Mouse (Mus musculus): ENCODE results near the gene Traf2.
"Not testable (repeated sequence)": the region's sequence is repeated elsewhere in the genome, so short reads cannot be mapped to it uniquely, and the experiment has no call there.

Traf2 gene

DNA sequence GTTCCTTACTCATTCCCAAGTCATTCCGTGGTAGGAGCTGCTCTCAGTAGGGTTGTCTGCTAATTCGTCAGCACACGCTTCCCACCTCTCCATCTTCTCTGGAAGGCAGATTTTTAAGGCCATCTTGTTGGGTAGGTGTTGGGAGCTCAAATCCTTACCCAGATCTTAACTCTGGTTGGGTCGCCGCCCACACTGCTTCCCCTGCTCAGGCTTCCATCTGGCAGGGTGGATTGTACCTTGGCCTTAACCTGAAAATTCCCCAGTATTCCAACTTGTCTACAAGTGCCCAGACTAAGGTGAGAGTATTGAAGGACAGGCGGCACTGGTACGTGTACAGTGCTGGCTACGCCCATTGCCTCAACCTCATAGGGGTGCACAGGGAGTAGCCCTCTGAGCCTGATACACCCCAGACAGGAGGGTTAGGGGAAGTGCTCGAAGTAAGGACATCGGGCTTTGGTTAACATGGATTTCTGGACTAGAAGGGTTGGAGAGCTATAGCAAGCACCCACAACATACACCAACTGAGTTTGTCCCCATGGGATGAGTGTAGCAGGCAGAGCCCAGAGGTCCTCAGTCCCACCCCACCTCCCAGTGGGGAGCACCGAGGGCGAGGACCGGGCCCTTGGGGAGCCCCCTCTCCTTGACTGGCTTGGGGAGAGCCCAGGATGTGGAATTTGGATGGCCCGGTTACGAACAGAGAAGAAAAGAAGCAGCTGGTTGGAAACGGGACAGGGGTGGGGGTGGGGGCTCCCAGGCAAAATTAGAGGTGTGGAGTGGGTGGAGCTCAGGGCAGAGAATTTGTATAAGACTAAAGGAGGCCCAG is 29.5 kb upstream of the Traf2 start:
- peak; percentile 16 for DNase-seq (ENCODE audit: low read depth, low spot score)

DNA sequence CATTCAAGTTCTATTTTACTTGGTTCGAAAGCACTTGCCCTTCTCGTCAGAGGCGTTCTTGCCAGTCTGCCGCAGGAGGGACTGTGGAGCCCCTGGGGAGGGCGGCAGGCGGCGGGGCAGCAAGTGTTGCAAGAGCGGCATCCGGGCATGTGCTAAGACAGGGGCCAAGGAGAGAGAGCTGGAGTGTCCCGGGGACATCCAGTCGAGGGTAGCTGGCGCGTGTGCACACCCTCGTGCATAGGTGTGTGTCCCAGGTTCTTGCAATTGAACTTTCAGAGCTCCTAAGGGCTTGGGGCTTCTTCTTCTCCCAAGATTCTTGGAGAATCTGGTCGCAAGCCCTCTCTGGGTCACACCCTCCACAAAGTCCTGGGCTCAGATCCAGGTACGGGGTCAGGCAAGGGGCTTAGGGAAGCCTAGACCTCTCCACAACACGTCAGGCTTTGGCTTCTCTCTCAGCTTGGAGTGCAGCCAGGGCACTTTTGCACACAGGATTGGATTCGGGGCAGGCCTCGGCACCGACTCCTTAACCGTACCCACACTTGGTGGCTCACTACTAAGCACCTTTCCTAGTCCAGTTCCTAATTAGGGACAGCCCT is 28.8 kb upstream of the Traf2 start:
- peak; percentile 23 for DNase-seq (ENCODE audit: low read depth, low spot score)

DNA sequence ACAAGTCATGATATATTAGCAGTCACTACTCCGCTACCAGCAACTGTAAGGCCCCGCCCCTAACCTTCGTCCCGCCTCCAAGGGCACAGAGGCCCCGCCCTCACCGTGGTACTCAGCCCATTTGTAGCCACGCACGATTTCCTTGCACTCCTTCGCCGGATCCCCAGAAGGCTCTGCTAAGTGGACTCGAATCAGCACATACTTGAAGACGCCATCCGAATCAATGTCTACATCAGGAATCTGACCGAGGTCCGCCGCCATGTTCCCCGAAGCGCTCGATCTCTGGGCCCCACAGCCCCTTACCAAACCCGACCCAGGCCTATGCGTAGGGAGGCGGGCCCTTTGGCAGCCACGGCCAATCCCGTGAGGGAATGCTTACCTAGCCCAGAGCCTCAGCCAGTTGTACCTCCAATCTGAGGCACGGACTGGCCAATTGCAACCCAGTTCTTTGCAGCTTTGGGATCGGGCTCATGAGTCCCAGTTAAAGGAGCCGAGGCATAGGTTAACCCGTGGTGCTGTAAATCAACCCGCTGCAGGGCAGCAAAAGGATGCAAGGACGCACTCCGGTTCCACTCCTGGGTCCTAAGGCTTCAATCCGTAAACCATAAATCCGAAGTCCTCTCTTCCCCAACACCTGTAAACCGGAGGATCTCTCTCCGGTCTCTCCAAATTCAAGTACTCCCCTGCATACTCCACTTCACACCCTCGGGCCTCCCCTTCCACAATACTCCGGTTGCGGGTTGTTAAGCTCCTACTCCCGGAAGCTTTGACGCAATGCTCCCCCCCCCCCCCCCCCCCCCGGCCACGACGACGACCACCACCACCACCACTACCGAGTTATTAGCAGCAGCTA is 28.1 kb upstream of the Traf2 start, which contains the start of the genes Mamdc4 and Phpt1:
Gene Mamdc4, minus strand, starts transcription at position 267 of the 853 bp plus-strand sequence.
Gene Phpt1, minus strand, starts transcription at position 646 of the 853 bp plus-strand sequence.
- peak; percentile 99 for DNase-seq (ENCODE audit: low read depth, low spot score)

DNA sequence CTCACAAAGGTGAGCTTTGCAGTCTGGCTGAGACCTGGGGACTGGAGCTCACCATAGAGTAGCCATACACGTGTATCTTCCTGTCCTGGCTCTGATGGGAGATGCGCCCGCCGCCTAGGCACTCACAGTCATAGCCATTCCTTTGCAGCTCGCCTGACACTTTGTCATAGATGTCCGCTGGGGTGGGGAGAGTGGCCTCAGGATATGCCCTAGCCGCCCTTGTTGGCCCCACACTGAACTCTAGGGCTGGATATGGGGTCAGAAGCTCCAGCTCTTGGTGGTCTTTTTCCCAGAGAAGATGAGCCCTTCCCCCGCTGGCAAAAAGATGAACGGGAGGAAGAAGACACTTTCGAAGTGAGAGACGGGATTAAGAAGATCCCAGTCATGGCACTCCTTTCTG is 27.4 kb upstream of the Traf2 start:
- no peak for DNase-seq (ENCODE audit: low read depth, low spot score)

- no peak for DNase-seq (ENCODE audit: low read depth, low spot score)
Observed at GRCm38 (mm10) chr2:25573068-25573467, 26.3 kb upstream of the Traf2 start.

DNA sequence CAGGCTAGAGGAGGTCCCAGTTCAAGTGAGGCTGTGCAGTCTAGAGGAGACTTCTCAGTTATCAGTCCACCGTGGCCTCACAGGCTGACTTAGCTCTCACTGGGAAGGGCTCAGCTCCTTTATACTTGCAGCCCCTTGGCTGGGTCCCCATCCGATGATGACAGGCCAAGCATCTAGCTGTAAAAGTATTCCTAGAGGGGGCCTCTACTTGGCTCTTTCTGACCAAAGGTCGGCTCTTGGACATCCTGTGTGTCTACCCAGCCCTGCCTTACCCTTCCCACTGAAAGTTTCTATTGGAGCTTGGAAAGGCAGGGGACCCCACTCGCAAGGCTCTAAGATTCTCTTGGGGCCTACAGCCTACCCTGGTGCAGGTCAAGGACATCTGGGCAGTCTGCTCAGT is 24.5 kb upstream of the Traf2 start:
- no peak for DNase-seq (ENCODE audit: low read depth, low spot score)

GRCm38 (mm10) chr2:25569323-25569722 is 22.6 kb upstream of the Traf2 start:
- DNase-seq (ENCODE audit: low read depth, low spot score): no peak

GRCm38 (mm10) chr2:25568473-25569019 is 21.8 kb upstream of the Traf2 start:
- peak; percentile 45 for DNase-seq (ENCODE audit: low read depth, low spot score)

DNA sequence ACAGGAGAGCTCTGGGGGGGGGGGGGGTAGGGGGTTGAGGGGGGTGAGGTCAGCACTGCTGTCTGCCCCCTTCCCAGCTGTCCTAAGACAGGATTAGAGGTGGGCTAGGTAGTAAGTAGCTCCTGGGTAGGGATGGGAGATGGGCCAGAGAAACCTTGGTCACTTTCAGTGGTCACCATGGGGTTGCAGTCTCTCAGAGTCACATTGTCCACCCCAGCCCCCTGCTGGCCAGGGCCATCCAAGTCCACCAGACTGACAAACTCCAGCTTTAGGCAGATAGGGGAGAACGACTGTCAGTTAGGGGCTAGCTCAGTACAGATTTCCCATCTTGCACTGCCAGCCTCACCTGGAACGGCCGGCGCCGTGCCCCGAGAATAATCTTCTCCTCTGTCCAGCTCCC is 19.8 kb upstream of the Traf2 start:
- no peak for DNase-seq (ENCODE audit: low read depth, low spot score)

DNA sequence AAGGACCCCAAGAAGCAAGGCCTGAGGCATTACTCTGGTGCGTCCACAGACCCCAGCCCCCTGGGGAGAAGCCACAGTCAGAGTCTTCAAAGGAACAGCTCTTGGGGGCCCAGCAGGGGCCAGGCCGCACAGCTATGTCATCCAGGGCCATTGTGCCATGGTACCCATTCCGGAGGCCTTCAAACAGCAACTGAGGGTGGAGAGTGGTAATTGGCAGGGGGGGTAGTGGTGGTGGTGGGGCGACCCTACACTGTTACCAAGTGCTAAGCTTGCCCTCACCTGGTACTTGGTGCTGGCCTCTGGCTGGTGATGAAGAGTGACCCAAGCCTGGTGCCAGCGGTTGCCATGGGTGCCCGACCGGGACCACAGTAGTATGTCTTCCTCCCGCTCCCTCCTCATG is 19.0 kb upstream of the Traf2 start:
- DNase-seq (ENCODE audit: low read depth, low spot score): no peak

GRCm38 (mm10) chr2:25561946-25562345 is 15.2 kb upstream of the Traf2 start:
- DNase-seq (ENCODE audit: low read depth, low spot score): no peak

DNA sequence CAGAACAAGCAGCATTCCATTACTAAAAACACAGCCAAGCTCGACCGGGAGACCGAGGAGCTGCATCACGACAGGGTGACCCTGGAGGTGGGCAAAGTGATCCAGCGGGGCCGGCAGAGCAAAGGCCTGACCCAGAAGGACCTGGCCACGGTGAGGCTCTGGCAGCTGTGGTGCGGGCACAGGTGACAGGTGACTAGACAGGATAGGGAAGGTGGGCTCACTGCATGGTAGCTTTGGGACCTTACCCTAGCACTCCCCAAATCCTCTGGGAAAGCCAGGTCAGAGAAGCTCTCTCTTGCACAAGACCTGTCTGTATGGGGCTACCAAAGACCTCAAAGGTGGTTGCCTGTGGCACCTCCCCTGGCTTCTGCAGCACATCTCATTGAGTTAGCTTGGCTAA is 13.8 kb upstream of the Traf2 start:
- no peak for DNase-seq (ENCODE audit: low read depth, low spot score)

DNA sequence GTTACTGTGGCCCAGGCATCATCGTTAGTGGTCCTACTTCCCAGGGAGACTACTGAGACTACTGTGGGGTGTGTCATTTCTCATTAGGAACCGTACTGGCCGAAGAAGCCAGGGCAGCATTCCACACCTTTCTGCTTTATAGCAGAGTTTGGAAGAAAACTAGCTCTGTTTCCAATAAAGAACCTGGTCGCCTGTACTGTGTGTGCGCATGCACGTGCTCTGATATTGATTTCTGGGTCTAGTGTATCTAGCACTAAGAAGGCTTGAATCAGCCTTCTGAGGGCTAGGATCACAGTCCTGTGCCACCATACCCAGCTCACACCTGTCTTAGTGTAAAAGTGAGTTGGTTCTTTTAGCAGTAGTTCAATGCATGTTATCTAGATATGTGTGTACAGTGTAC is 12.0 kb upstream of the Traf2 start:
- no peak for DNase-seq (ENCODE audit: low read depth, low spot score)

DNA sequence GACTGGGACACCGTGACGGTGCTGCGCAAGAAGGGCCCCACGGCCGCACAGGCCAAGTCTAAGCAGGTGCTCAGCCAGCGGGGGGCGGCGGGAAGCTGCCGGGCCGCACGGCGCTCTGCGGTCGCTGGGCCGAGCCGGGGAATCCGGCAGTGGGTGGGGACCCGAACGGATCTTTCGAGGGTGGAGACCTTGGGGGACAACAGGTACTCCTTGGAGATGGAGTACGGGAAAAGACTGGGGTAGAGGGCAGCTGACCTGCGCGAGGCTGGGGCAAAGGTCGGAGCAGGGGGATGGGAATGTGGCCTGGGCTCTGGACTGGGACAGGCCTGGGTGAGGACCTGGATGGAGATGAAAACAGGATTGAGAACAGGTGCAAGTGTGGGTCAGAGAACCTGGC is 11.2 kb upstream of the Traf2 start:
- no peak for DNase-seq (ENCODE audit: low read depth, low spot score)

GRCm38 (mm10) chr2:25557221-25557963 is 10.7 kb upstream of the Traf2 start, which contains the start of gene Edf1:
Gene Edf1, plus strand, starts transcription at chr2:25557847.
- peak; percentile 89 for DNase-seq (ENCODE audit: low read depth, low spot score)

DNA sequence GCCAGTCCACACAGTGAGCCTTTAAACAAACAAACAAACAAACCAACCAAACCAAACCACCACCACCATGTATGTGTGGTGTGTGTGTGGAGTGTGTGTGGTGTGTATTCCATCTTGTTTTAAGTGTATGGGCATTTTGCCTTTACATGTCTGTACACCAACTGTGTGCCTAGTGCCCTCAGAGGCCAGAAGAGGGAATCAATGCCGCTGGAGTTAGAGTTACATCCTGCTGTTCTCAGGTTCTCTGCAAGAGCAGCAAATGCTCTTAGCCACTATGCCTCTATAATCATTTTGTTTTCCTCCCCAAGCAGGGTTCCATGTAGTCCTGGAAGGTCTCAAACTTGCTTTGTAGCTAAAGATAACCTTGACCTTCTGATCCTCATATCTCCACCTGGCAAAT is 9.6 kb upstream of the Traf2 start:
- DNase-seq (ENCODE audit: low read depth, low spot score): no peak

DNA sequence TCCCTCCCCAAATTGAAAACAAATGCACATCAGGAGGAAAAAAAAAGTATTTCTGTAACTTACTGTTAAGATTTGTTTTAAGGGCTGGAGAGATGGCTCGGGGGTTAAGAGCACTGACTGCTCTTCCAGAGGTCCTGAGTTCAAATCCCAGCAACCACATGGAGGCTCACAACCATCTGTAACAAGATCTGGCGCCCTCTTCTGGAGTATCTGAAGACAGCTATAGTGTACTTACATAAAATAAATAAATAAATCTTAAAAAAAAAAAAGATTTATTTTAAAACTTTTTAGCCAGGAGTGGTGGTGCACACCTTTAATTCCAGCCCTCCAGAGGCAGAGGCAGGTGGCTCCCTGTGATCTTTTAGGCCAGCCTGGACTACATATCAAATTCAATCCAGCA is 8.7 kb upstream of the Traf2 start:
- not testable (repeated sequence) for DNase-seq (ENCODE audit: low read depth, low spot score)

DNA sequence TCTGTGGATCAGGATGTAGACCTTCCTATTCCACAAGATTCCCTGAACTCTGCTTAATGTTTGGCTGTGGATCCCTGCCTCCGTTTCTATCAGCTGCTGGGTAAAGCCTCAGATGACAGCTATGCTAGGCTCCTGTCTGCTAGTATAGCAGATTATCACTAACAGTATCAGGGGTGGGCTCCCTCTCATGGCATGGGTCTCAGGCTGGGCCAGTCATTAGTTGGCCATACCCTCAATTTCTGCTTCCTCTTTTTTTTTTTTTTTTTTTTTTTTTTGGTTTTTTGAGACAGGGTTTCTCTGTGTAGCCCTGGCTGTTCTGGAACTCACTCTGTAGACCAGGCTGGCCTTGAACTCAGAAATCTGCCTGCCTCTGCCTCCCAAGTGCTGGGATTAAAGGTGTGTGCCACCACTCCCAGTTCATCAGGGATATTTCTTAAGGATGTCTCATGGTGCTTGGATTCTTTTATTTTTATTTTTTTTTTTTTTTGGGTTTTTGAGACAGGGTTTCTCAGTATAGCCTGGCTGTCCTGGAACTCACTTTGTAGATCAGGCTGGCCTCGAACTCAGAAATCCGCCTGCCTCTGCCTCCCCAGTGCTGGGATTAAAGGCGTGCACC is 6.5 kb upstream of the Traf2 start:
- DNase-seq (ENCODE audit: low read depth, low spot score): not testable (repeated sequence)

- DNase-seq (ENCODE audit: low read depth, low spot score): peak; percentile 50
Observed at GRCm38 (mm10) chr2:25551186-25551585, 4.4 kb upstream of the Traf2 start.
